Comparison of ENCODE assay signal across 20 mouse cellular contexts in genomic region chr8:57807060-57807459, GRCm38 (mm10).
"Had no signal": no experiment of that assay in that cellular context is flagged by ENCODE, and none has a peak within 500 bp of the region (broad histone marks: within the 10 kb centered on the region; RNA-seq: fewer than 3 reads in every experiment).

No protein-coding gene starts in this region.

- ATAC-seq: liver, embryonic 12.5 days had no signal

- H3K4me1 ChIP-seq: limb, embryonic 10.5 days; liver, embryonic 12.5 days; liver, embryonic 15.5 days had no signal

- DNase-seq: kidney, adult 9 months; kidney, postnatal 14 days; kidney, postnatal 4 days; layer of hippocampus, adult 9-11 months; liver; lung, adult 2 months; lung, postnatal 10 days; lung, postnatal 36 days; midbrain, embryonic 14.5 days; right cerebral cortex, postnatal 4 days; thymus, adult 2 months; thymus, postnatal 14 days; thymus, postnatal 4 days had no signal

- H3K27ac ChIP-seq: layer of hippocampus, adult 2 months; limb, embryonic 10.5 days; limb, embryonic 13.5 days; liver, embryonic 12.5 days; liver, embryonic 15.5 days; stomach, postnatal 0 days had no signal

- H3K4me3 ChIP-seq: layer of hippocampus, adult 2 months; limb, embryonic 10.5 days; limb, embryonic 13.5 days; liver, embryonic 12.5 days; liver, embryonic 15.5 days had no signal

- H3K9me3 ChIP-seq: limb, embryonic 10.5 days; limb, embryonic 13.5 days; liver, embryonic 12.5 days; liver, embryonic 15.5 days had no signal

- H3K4me2 ChIP-seq: limb, embryonic 13.5 days; liver, embryonic 12.5 days; liver, embryonic 15.5 days; midbrain, embryonic 11.5 days had no signal

- H3K36me3 ChIP-seq: limb, embryonic 10.5 days; limb, embryonic 13.5 days; liver, embryonic 12.5 days; liver, embryonic 15.5 days had no signal

- H3K27me3 ChIP-seq: limb, embryonic 13.5 days; liver, embryonic 12.5 days; liver, embryonic 15.5 days had no signal

- H3K9ac ChIP-seq: limb, embryonic 13.5 days; liver, embryonic 12.5 days; liver, embryonic 15.5 days had no signal
